Mouse (Mus musculus) kidney, adult 2 months (tissue): ENCODE measurements around the gene Rbks.
"Not testable (repeated sequence)": the region's sequence is repeated elsewhere in the genome, so short reads cannot be mapped to it uniquely, and the experiment has no call there.

ENCODE experiments used
- CTCF ChIP-seq: fragments of 200-500 bp; conservative IDR thresholded peaks from 2 replicates; pipeline ENCODE4 v1.5.1; 2011; ENCODE audit warnings: low read depth, mild to moderate bottlenecking, control low read depth, low read length, moderate library complexity, mixed read lengths; ENCODE audit not compliant: insufficient read depth, insufficient read length
- POLR2A ChIP-seq: fragments of 200-500 bp; IDR thresholded peaks from one replicate; pipeline ENCODE4 v1.6.1; 2011; ENCODE audit warnings: low read depth, low read length, control low read depth

- TF ChIP-seq CTCF, POLR2A: not testable (repeated sequence)
Observed at GRCm38 (mm10) chr5:31588672-31589071, 108.8 kb downstream of the Rbks start.
